In the genomic region with DNA sequence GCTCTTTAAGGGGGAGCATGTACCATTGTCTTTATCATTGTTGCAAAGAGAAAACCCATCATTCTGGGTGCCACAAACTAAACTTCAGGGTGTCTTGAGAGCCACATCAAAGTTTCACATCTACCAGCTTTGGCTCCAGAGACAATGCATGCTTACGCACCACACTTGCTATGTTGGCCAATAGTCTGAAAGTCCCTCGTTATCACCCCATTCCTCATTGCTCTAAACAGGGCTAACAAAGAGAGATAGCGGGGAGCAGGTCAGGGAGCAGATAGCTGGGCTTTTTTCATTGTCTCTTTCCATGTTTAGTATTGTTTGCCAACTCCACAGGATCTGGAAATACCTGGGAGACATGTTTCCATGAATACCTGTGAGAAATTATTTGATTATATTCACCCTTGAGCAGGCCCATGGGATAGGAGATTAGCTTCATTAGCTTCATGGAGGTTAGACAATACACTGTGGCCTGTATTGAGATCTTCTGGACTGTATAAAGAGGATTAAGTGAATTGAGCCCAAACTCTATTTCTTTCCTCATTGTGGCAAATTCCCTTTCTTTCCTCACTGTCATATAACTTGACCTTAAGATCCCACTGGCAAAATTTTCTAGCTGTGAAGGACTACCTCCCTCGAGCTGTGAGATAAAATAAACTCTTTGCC, we compare ENCODE assay signal across 21 mouse cellular contexts. TPM values are rescaled to one million over a fixed set of nuclear protein-coding genes. Genes with fewer than 3 reads are reported as not detected.
DNase-seq lines count a peak whose midpoint lies in the region; ATAC-seq and TF ChIP-seq lines count a peak whose summit lies in the region.
"Had no signal": no experiment of that assay in that cellular context is flagged by ENCODE, and none has a peak within 500 bp of the region (broad histone marks: within the 10 kb centered on the region; RNA-seq: fewer than 3 reads in every experiment).

No protein-coding gene starts in this region.

- H3K4me1 ChIP-seq in MEL (ENCODE audit: control insufficient read depth in 1 of 2, insufficient read depth in 2 of 2, low read length in 2 of 2) = no peaks in the 10 kb centered on the region
- H3K4me1 ChIP-seq in liver, embryonic 12.5 days = no peaks in the 10 kb centered on the region
- H3K4me1 ChIP-seq in liver, embryonic 16.5 days (ENCODE audit: control insufficient read depth, low read depth, low read length) = no peaks in the 10 kb centered on the region
- no peaks in the 10 kb centered on the region for H3K4me1 ChIP-seq in midbrain, embryonic 15.5 days
- H3K4me1 ChIP-seq in cerebellum, adult 2 months (ENCODE audit: control insufficient read depth, insufficient read depth, low read length) = peaks cover 22% of the 10 kb centered on the region
- H3K4me1 ChIP-seq: embryonic facial prominence, embryonic 13.5 days; forebrain, embryonic 10.5 days; heart, embryonic 13.5 days had no signal

- no peak for TF ChIP-seq RAD21 in MEL (IDR thresholded peaks at IDR 0.05; ENCODE audit: low read depth, low read length)

- H3K79me2 ChIP-seq in MEL (ENCODE audit: control insufficient read depth, insufficient read depth, low read length, poor library complexity) = no peaks in the 10 kb centered on the region

- TF ChIP-seq EP300 in MEL (IDR thresholded peaks at IDR 0.05; ENCODE audit: low read depth in 1 of 2, low read length in 2 of 2) = no peak

- H3K27ac ChIP-seq in MEL (ENCODE audit: control insufficient read depth, low read depth, low read length) = no peak overlapping the region
- H3K27ac ChIP-seq in liver, embryonic 12.5 days = no peak overlapping the region
- no peak overlapping the region for H3K27ac ChIP-seq in liver, embryonic 16.5 days (ENCODE audit: low read length)
- no peak overlapping the region for H3K27ac ChIP-seq in midbrain, embryonic 15.5 days
- H3K27ac ChIP-seq in cerebellum, adult 2 months (ENCODE audit: insufficient read depth, low read length) = no peak overlapping the region
- H3K27ac ChIP-seq: embryonic facial prominence, embryonic 13.5 days; forebrain, embryonic 10.5 days; gastrocnemius, adult 2 months; heart, embryonic 13.5 days; hindbrain, embryonic 15.5 days had no signal

- no peaks in the 10 kb centered on the region for H3K9me3 ChIP-seq in MEL (replicated peaks; ENCODE audit: insufficient read depth, low read length)
- H3K9me3 ChIP-seq in liver, embryonic 12.5 days (replicated peaks) = no peaks in the 10 kb centered on the region
- no peaks in the 10 kb centered on the region for H3K9me3 ChIP-seq in liver, embryonic 16.5 days (replicated peaks; ENCODE audit: control insufficient read depth, low read length)
- H3K9me3 ChIP-seq in midbrain, embryonic 15.5 days = no peaks in the 10 kb centered on the region
- H3K9me3 ChIP-seq: embryonic facial prominence, embryonic 13.5 days; forebrain, embryonic 10.5 days; heart, embryonic 13.5 days; hindbrain, embryonic 15.5 days had no signal

- no peak overlapping the region for H3K9ac ChIP-seq in MEL (ENCODE audit: control insufficient read depth, low read depth, low read length, poor library complexity, severe bottlenecking)
- H3K9ac ChIP-seq in liver, embryonic 12.5 days = no peak overlapping the region
- no peak overlapping the region for H3K9ac ChIP-seq in liver, embryonic 16.5 days (ENCODE audit: low read depth, low read length)
- H3K9ac ChIP-seq in midbrain, embryonic 15.5 days = no peak overlapping the region
- H3K9ac ChIP-seq: embryonic facial prominence, embryonic 13.5 days; heart, embryonic 13.5 days; hindbrain, embryonic 15.5 days had no signal

- DNase-seq in MEL (ENCODE audit: low read depth, low spot score) = peak; percentile 6
- DNase-seq in c-Kit-positive CD71-positive TER-119-positive erythroid progenitor cells, embryonic 14.5 days (ENCODE audit: low spot score) = peak; percentile 22
- DNase-seq in cerebellum, adult 2 months = no peak
- DNase-seq in heart, adult 11 months = no peak
- DNase-seq: adrenal gland, adult 8-10 months; adrenal gland, postnatal 36 days; cerebellum, adult 11-12 months; cerebellum, adult 9-11 months; gastrocnemius, adult 2 months; gastrocnemius, postnatal 25 days; heart, postnatal 36 days had no signal

- H3K4me3 ChIP-seq in MEL (ENCODE audit: control insufficient read depth in 1 of 2, insufficient read depth in 1 of 2, low read depth in 2 of 2, low read length in 2 of 2) = no peak overlapping the region
- H3K4me3 ChIP-seq in liver, embryonic 12.5 days = no peak overlapping the region
- H3K4me3 ChIP-seq in liver, embryonic 16.5 days (ENCODE audit: low read depth, low read length) = no peak overlapping the region
- H3K4me3 ChIP-seq in midbrain, embryonic 15.5 days = no peak overlapping the region
- H3K4me3 ChIP-seq in cerebellum, adult 2 months (replicated peaks; ENCODE audit: insufficient read depth, low read depth, low read length) = no peak overlapping the region
- H3K4me3 ChIP-seq: embryonic facial prominence, embryonic 13.5 days; erythroblast, embryonic 14.5 days; forebrain, embryonic 10.5 days; gastrocnemius, adult 2 months; heart, embryonic 13.5 days; hindbrain, embryonic 15.5 days had no signal

- H3K4me2 ChIP-seq in liver, embryonic 12.5 days = no peak overlapping the region
- no peak overlapping the region for H3K4me2 ChIP-seq in liver, embryonic 16.5 days (ENCODE audit: low read depth, low read length)
- H3K4me2 ChIP-seq in midbrain, embryonic 15.5 days = no peak overlapping the region
- H3K4me2 ChIP-seq: embryonic facial prominence, embryonic 13.5 days; heart, embryonic 13.5 days; hindbrain, embryonic 15.5 days had no signal

- ATAC-seq in liver, embryonic 12.5 days = peak; percentile 94
- ATAC-seq in liver, embryonic 16.5 days (ENCODE audit: low read depth) = peak; percentile 91
- no peak for ATAC-seq in midbrain, embryonic 15.5 days (replicated peaks)
- ATAC-seq in erythroblast, adult 5-6 weeks (replicated peaks; ENCODE audit: low FRiP score, poor library complexity, severe bottlenecking) = no peak
- ATAC-seq: forebrain, embryonic 14.5 days had no signal

- WGBS in liver, embryonic 12.5 days (ENCODE audit: insufficient replicate concordance) = 34% methylated on average over 4 of the region's 4 CpGs
- 27% methylated on average over 4 of the region's 4 CpGs for WGBS in liver, embryonic 16.5 days (ENCODE audit: insufficient replicate concordance)
- 58% methylated on average over 4 of the region's 4 CpGs for WGBS in midbrain, embryonic 15.5 days
- WGBS in cerebellum, adult 2 months = 94% methylated on average over 4 of the region's 4 CpGs

- no peaks in the 10 kb centered on the region for H3K36me3 ChIP-seq in MEL (ENCODE audit: control insufficient read depth in 1 of 2, insufficient read depth in 2 of 2, low read length in 2 of 2)
- no peaks in the 10 kb centered on the region for H3K36me3 ChIP-seq in liver, embryonic 12.5 days
- no peaks in the 10 kb centered on the region for H3K36me3 ChIP-seq in liver, embryonic 16.5 days (ENCODE audit: control insufficient read depth, insufficient read depth)
- no peaks in the 10 kb centered on the region for H3K36me3 ChIP-seq in midbrain, embryonic 15.5 days (replicated peaks)
- H3K36me3 ChIP-seq: embryonic facial prominence, embryonic 13.5 days; forebrain, embryonic 10.5 days; heart, embryonic 13.5 days; hindbrain, embryonic 15.5 days had no signal

- TF ChIP-seq CTCF in MEL (IDR thresholded peaks at IDR 0.05 in 2 of 3, conservative IDR thresholded peaks at IDR 0.05 in 1 of 3; ENCODE audit: control insufficient read depth in 1 of 3, insufficient read depth in 1 of 3, low read depth in 2 of 3, low read length in 3 of 3, poor library complexity in 1 of 3, severe bottlenecking in 1 of 3) = no peak
- no peak for TF ChIP-seq CTCF in cerebellum, adult 2 months (IDR thresholded peaks at IDR 0.05; ENCODE audit: borderline replicate concordance, insufficient read depth, low read depth, low read length)

- no peaks in the 10 kb centered on the region for H3K27me3 ChIP-seq in MEL (ENCODE audit: control insufficient read depth in 1 of 2, insufficient read depth in 2 of 2, low read length in 2 of 2)
- no peaks in the 10 kb centered on the region for H3K27me3 ChIP-seq in liver, embryonic 12.5 days (replicated peaks)
- no peaks in the 10 kb centered on the region for H3K27me3 ChIP-seq in liver, embryonic 16.5 days (ENCODE audit: control insufficient read depth, insufficient read depth, low read depth, low read length)
- H3K27me3 ChIP-seq in midbrain, embryonic 15.5 days (replicated peaks) = no peaks in the 10 kb centered on the region
- H3K27me3 ChIP-seq in cerebellum, adult 2 months (ENCODE audit: control insufficient read depth, insufficient read depth, low read length) = no peaks in the 10 kb centered on the region
- H3K27me3 ChIP-seq: embryonic facial prominence, embryonic 13.5 days; heart, embryonic 13.5 days; hindbrain, embryonic 15.5 days had no signal

- no peak for TF ChIP-seq POLR2A in MEL (IDR thresholded peaks at IDR 0.05; ENCODE audit: control insufficient read depth in 1 of 2, insufficient read depth in 1 of 2, low read depth in 1 of 2, low read length in 2 of 2, poor library complexity in 1 of 2)
- TF ChIP-seq POLR2A in cerebellum, adult 2 months (IDR thresholded peaks at IDR 0.05; ENCODE audit: borderline replicate concordance, insufficient read depth, low read length) = no peak

TF ChIP-seq in MEL, 35 proteins besides CTCF, POLR2A, EP300 and RAD21:
- TF ChIP-seq ZNF384 (IDR thresholded peaks at IDR 0.05; ENCODE audit: low read depth, low read length) (no peak), TAL1 (IDR thresholded peaks at IDR 0.05; ENCODE audit: low read length) (no peak), POLR2AphosphoS2 (IDR thresholded peaks at IDR 0.05; ENCODE audit: low read length) (no peak), ETS1 (IDR thresholded peaks at IDR 0.05; ENCODE audit: low read depth, low read length) (no peak), NRF1 (IDR thresholded peaks at IDR 0.05; ENCODE audit: insufficient read depth, low read depth, low read length, poor library complexity, severe bottlenecking) (no peak), TCF12 (IDR thresholded peaks at IDR 0.05; ENCODE audit: low read depth, low read length) (peak; percentile 40; the same call in 1 of the 2 replicates), JUND (IDR thresholded peaks at IDR 0.05; ENCODE audit: low read depth, low read length) (no peak), MAX (IDR thresholded peaks at IDR 0.05; ENCODE audit: low read length) (no peak)
TF ChIP-seq in MEL: peak in this region for 1.

RNA-seq across cellular contexts. Expression of gene Arpp21, which starts 29.4 kb away (rescaled TPM):
- total RNA-seq in MEL (2012; rRNA removed) = 0.12 and 0.16 TPM in 2 replicates
- under 1 TPM in 1 of 2 experiments, not detected in 1; 0.10 TPM for polyA plus RNA-seq in MEL (2012; ENCODE audit: insufficient read depth in 1 of 2, insufficient read length in 2 of 2, low read depth in 1 of 2, low replicate concordance in 2 of 2, missing spikeins in 1 of 2)
- 0.83 and 1.1 TPM in 2 replicates for polyA plus RNA-seq in liver, embryonic 12.5 days (2016; fragmentation: Nextera tagmentation; extraction: Ambion mirVana)
- polyA plus RNA-seq in liver, embryonic 16.5 days (2015; fragmentation: Nextera tagmentation; extraction: Ambion mirVana) = 0.84 and 1.1 TPM in 2 replicates
- polyA plus RNA-seq in midbrain, embryonic 15.5 days (2015; fragmentation: Nextera tagmentation; extraction: Ambion mirVana) = 52.1 and 56.4 TPM in 2 replicates
- polyA plus RNA-seq in cerebellum, adult 2 months (2012; rRNA removed) = 116 and 124 TPM in 2 replicates
- not detected in 2 replicates for total RNA-seq in erythroblast, adult 5-6 weeks (2015; ENCODE audit: low replicate concordance)
- 1.4 TPM in 1 of 2 replicates, not detected in the other for total RNA-seq in erythroblast, adult 5-6 weeks (2017; ENCODE audit: low replicate concordance)

Comparison
In these comparisons a context has a peak if more than half of its experiments do, and no peak if none do; other contexts are left out.
1. DNase-seq: peak in MEL (single experiment) and c-Kit-positive CD71-positive TER-119-positive erythroid progenitor cells, embryonic 14.5 days (single experiment); none in cerebellum, adult 2 months (0 of 2) and heart, adult 11 months (single experiment).
2. ATAC-seq: peak in liver, embryonic 12.5 days (single experiment) and liver, embryonic 16.5 days (single experiment); none in midbrain, embryonic 15.5 days (single experiment) and erythroblast, adult 5-6 weeks (single experiment).
3. RNA of gene Arpp21, which starts 29.4 kb away (polyA plus RNA-seq): 116 to 124 TPM in cerebellum, adult 2 months and 52.1 to 56.4 TPM in midbrain, embryonic 15.5 days; 0.84 to 1.1 TPM in liver, embryonic 16.5 days, 0.83 to 1.1 TPM in liver, embryonic 12.5 days and 0.10 TPM in MEL; every median in the first group is over 10 times any median in the second.